Mouse (Mus musculus) G1E (cell line): Measurements from ENCODE around the gene Dolpp1.

Experiments used
- CTCF ChIP-seq: IDR thresholded peaks from 2 replicates; pipeline ENCODE4 v1.5.1; 2012; ENCODE audit warnings: low read depth, low read length, inconsistent platforms, mixed read lengths
- GATA1 ChIP-seq: IDR thresholded peaks from 2 replicates; pipeline ENCODE4 v1.6.1; 2012; ENCODE audit warnings: borderline replicate concordance, low read length, inconsistent platforms, mixed read lengths
- GATA2 ChIP-seq: IDR thresholded peaks from 2 replicates; pipeline ENCODE4 v1.6.1; 2012; ENCODE audit warnings: low read depth, low read length, inconsistent platforms, borderline replicate concordance
- POLR2AphosphoS5 ChIP-seq: IDR thresholded peaks from 2 replicates; pipeline ENCODE4 v1.6.1; 2012; ENCODE audit warnings: low read depth, low read length, inconsistent platforms; ENCODE audit not compliant: insufficient replicate concordance
- TAL1 ChIP-seq: conservative IDR thresholded peaks from 2 replicates; pipeline ENCODE4 v1.6.1; 2012; ENCODE audit warnings: low read depth, low read length, inconsistent platforms, mixed read lengths

DNA sequence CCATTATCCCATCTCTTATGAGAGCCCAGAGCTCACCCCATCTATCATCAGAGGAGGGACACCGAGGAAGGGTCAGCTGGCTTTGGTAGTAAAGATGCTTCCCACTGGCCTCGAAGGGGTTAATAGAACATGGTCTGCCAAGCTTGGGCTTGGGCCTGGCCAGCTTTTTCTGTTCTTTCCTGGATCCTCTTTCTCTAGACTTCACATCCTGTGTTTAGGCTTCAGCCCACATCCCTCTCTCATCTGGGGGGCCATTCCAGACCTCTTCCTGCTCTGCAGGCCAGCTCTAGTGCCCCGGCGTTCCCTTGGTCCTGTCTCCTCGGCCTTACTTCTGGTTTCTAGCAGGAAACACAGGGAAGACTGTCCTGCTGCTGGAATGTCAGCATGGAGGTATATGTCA, 52.0 kb downstream of the Dolpp1 start:
- TF ChIP-seq POLR2AphosphoS5 (no peak), CTCF (no peak), GATA1 (no peak), TAL1 (no peak), GATA2 (no peak)
